Mouse (Mus musculus) MEL (cell line): Measurements from ENCODE around the gene Gm11084.

Experiments used
- CTCF ChIP-seq, 3 experiments: IDR thresholded peaks in 2 of 3; conservative IDR thresholded peaks in 1 of 3; 2 replicates each; pipeline ENCODE4 v1.5.1; 2011 to 2012; ENCODE audit warnings: low read length in 3 of 3, low read depth in 2 of 3, mild to moderate bottlenecking in 2 of 3, improper control_type of control experiment in 1 of 3, inconsistent platforms in 1 of 3, mixed read lengths in 1 of 3, moderate library complexity in 1 of 3; ENCODE audit not compliant: control insufficient read depth in 1 of 3, insufficient read depth in 1 of 3, poor library complexity in 1 of 3, severe bottlenecking in 1 of 3
- GATA1 ChIP-seq: IDR thresholded peaks from 2 replicates; pipeline ENCODE4 v1.6.1; 2011; ENCODE audit warnings: low read depth, low read length, improper control_type of control experiment
- POLR2A ChIP-seq, 2 experiments: IDR thresholded peaks; 2 replicates each; pipeline ENCODE4 v1.6.1; 2011 to 2012; ENCODE audit warnings: low read length in 2 of 2, mild to moderate bottlenecking in 2 of 2, control low read depth in 1 of 2, improper control_type of control experiment in 1 of 2, low read depth in 1 of 2, moderate library complexity in 1 of 2; ENCODE audit not compliant: control insufficient read depth in 1 of 2, insufficient read depth in 1 of 2, poor library complexity in 1 of 2
- SMC3 ChIP-seq: IDR thresholded peaks from 2 replicates; pipeline ENCODE4 v1.6.1; 2011; ENCODE audit warnings: low read depth, low read length, improper control_type of control experiment
- TBP ChIP-seq: IDR thresholded peaks from 2 replicates; pipeline ENCODE4 v1.8.0; 2011; ENCODE audit warnings: low read depth, low read length, improper control_type of control experiment
- ZKSCAN1 ChIP-seq: IDR thresholded peaks from 2 replicates; pipeline ENCODE4 v1.6.1; 2012; ENCODE audit warnings: low read depth, mild to moderate bottlenecking, inconsistent platforms, low read length, improper control_type of control experiment, moderate library complexity
- ZMIZ1 ChIP-seq: IDR thresholded peaks from 2 replicates; pipeline ENCODE4 v1.6.1; 2012; ENCODE audit warnings: low read depth, mild to moderate bottlenecking, inconsistent platforms, low read length, improper control_type of control experiment, moderate library complexity

DNA sequence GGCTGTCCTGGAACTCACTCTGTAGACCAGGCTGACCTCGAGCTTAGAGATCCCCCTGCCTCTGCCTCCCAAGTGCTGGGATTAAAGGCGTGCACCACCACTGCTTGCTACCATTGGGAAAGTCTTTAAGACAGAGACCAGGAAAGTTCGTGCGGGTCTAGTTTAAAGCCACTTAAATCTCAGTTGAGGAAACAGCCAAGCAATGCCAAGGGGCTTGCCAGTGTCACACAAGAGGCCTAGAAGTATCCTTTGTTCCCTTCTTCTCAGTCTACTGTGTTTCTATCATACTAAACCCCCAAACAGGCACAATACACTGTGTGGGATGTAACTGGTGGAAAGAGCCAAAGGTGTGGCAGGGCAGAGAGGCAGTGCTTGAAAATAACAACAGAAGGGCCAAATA is 11.1 kb upstream of the Gm11084 start:
- TF ChIP-seq CTCF (IDR thresholded peaks at IDR 0.05 in 2 of 3, conservative IDR thresholded peaks at IDR 0.05 in 1 of 3; ENCODE audit: control insufficient read depth in 1 of 3, insufficient read depth in 1 of 3, low read depth in 2 of 3, low read length in 3 of 3, poor library complexity in 1 of 3, severe bottlenecking in 1 of 3), result no peak
- no peak for TF ChIP-seq POLR2A (IDR thresholded peaks at IDR 0.05; ENCODE audit: control insufficient read depth in 1 of 2, insufficient read depth in 1 of 2, low read depth in 1 of 2, low read length in 2 of 2, poor library complexity in 1 of 2)
- no peak for TF ChIP-seq SMC3
- TF ChIP-seq TBP, result no peak
- TF ChIP-seq ZKSCAN1, result no peak
- no peak for TF ChIP-seq ZMIZ1
- TF ChIP-seq GATA1, result no peak
